Mouse (Mus musculus) small intestine, adult 2 months (tissue): ENCODE data around the gene Ddx51. TPM values are rescaled to one million over a fixed set of nuclear protein-coding genes. Genes with fewer than 3 reads are reported as not detected.

Experiments used
- H3K27ac ChIP-seq: fragments of 200-500 bp; 2 replicates; pipeline ENCODE4 v1.5.1; 2012; ENCODE audit warnings: low read depth, low read length, control low read depth, inconsistent platforms; ENCODE audit not compliant: insufficient read depth
- H3K27me3 ChIP-seq: fragments of 200-500 bp; 2 replicates; pipeline ENCODE4 v1.6.1; 2012; ENCODE audit warnings: mild to moderate bottlenecking, moderate library complexity, low read length, inconsistent platforms; ENCODE audit not compliant: control insufficient read depth, insufficient read depth
- H3K36me3 ChIP-seq: fragments of 200-500 bp; 2 replicates; pipeline ENCODE4 v1.6.1; 2012; ENCODE audit warnings: mild to moderate bottlenecking, low read length, control low read depth, inconsistent platforms; ENCODE audit not compliant: control insufficient read depth, insufficient read depth
- H3K4me1 ChIP-seq: fragments of 200-500 bp; 2 replicates; pipeline ENCODE4 v1.6.1; 2012; ENCODE audit warnings: low read length, inconsistent platforms, mixed read lengths; ENCODE audit not compliant: control insufficient read depth, insufficient read depth, insufficient read length
- H3K4me3 ChIP-seq: fragments of 200-500 bp; 2 replicates; pipeline ENCODE4 v1.5.1; 2012; ENCODE audit warnings: low read depth, mild to moderate bottlenecking, control low read depth, inconsistent platforms, low read length, moderate library complexity
- CTCF ChIP-seq: fragments of 200-500 bp; IDR thresholded peaks from 2 replicates; pipeline ENCODE4 v1.5.1; 2012; ENCODE audit warnings: low read depth, mild to moderate bottlenecking, control low read depth, inconsistent platforms, low read length, moderate library complexity, mixed read lengths; ENCODE audit not compliant: insufficient replicate concordance, insufficient read length; ENCODE audit errors: extremely low read depth
- POLR2A ChIP-seq: fragments of 200-500 bp; IDR thresholded peaks from 2 replicates; pipeline ENCODE4 v1.6.1; 2012; ENCODE audit warnings: low read depth, mild to moderate bottlenecking, control low read depth, inconsistent platforms, low read length, moderate library complexity
- WGBS: fragments of 180-500 bp; shearing (Covaris S2); methylation state at CpG from one replicate; pipeline ENCODE4 v1.1.7; 2018; 5-methylcytosine and 5-hydroxymethylcytosine counted together
- polyA plus RNA-seq: library from polyadenylated mRNA; depleted of rRNA; stranded (reverse); fragments of >200 nt; gene quantifications from 2 replicates; pipeline ENCODE4 v1.2.3, GENCODE M21; 2012

Ddx51 gene
- polyA plus RNA-seq, 1 experiment: 4.1 TPM

- peaks cover 5% of the 10 kb centered on the region; the same call in 1 of the 2 replicates for H3K27me3 ChIP-seq
- 61% methylated on average over 2 of the region's 2 CpGs for WGBS
- H3K36me3 ChIP-seq: no peaks in the 10 kb centered on the region
- no peaks in the 10 kb centered on the region for H3K4me1 ChIP-seq
- TF ChIP-seq CTCF (no peak), POLR2A (no peak)
- no peak overlapping the region for H3K4me3 ChIP-seq
- no peak overlapping the region for H3K27ac ChIP-seq
Observed at GRCm38 (mm10) chr5:110629525-110630120, 23.6 kb upstream of the Ddx51 start.

GRCm38 (mm10) chr5:110635951-110636707 is 17.1 kb upstream of the Ddx51 start:
- TF ChIP-seq POLR2A (no peak), CTCF (no peak)
- Histone ChIP-seq H3K4me3 (no peak overlapping the region), H3K4me1 (no peaks in the 10 kb centered on the region), H3K27ac (no peak overlapping the region), H3K27me3 (peaks cover 5% of the 10 kb centered on the region; the same call in 1 of the 2 replicates), H3K36me3 (no peaks in the 10 kb centered on the region)
- WGBS: 35% methylated on average over 6 of the region's 6 CpGs

DNA sequence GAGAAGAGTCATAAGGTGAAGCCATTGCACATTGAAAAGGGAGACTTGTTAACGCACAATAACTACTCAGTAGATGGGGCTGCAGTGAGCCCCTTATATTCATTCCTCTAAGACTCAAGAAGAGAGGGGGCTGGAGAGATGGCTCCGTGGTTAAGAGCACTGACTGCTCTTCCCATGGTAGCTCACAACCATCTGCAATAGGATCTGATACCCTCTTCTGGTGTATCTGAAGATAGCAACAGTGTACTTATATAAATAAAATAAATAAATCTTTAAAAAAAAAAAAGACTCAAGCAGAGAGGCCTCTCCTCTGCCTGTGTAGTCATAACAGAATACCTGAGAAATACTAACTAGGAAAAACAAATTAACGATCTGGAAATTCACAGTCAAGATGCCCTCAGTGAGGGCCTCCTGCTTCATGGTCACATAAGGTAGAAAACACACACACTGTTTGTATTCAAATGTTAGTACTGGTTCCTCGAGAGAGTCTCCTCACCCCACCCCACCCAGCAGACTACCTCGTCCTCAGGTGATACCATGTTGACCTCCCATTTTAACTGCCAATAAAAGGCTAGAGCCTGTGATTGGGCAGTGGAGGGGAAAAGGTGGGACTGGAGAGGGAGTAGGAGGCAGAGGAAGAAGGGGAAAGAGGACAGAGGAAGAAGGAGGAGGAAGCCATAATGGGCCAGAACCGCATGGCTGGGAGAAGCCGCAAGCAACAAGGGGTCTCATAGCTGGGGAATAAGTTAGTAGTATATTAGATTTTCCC is 14.8 kb upstream of the Ddx51 start:
- H3K27ac ChIP-seq: no peak overlapping the region
- peaks cover 5% of the 10 kb centered on the region; the same call in 1 of the 2 replicates for H3K27me3 ChIP-seq
- H3K4me1 ChIP-seq: no peaks in the 10 kb centered on the region
- WGBS: 71% methylated on average over 7 of the region's 7 CpGs
- no peaks in the 10 kb centered on the region for H3K36me3 ChIP-seq
- H3K4me3 ChIP-seq: no peak overlapping the region
- TF ChIP-seq POLR2A (no peak), CTCF (no peak)

GRCm38 (mm10) chr5:110639459-110639858 is 13.8 kb upstream of the Ddx51 start:
- no peaks in the 10 kb centered on the region for H3K4me1 ChIP-seq
- H3K4me3 ChIP-seq: 0 out of 2 replicates have a peak overlapping the region, but pooled peaks have one; percentile 5
- H3K36me3 ChIP-seq: no peaks in the 10 kb centered on the region
- no peaks in the 10 kb centered on the region for H3K27me3 ChIP-seq
- TF ChIP-seq POLR2A (no peak), CTCF (peak; percentile 52; the same call in 1 of the 2 replicates)
- WGBS: 25% methylated on average over 12 of the region's 12 CpGs
- no peak overlapping the region for H3K27ac ChIP-seq

GRCm38 (mm10) chr5:110646377-110646776 is 6.9 kb upstream of the Ddx51 start:
- no peaks in the 10 kb centered on the region for H3K4me1 ChIP-seq
- H3K4me3 ChIP-seq: no peak overlapping the region
- H3K27ac ChIP-seq: no peak overlapping the region
- no peaks in the 10 kb centered on the region for H3K27me3 ChIP-seq
- peaks cover 26% of the 10 kb centered on the region for H3K36me3 ChIP-seq
- TF ChIP-seq CTCF (no peak), POLR2A (no peak)

GRCm38 (mm10) chr5:110653686-110654085 is 435 bp downstream of the Ddx51 start:
- Histone ChIP-seq H3K36me3 (peaks cover 46% of the 10 kb centered on the region), H3K27ac (no peak overlapping the region), H3K27me3 (no peaks in the 10 kb centered on the region), H3K4me3 (peak overlapping the region; percentile 96), H3K4me1 (0 out of 2 replicates have a peak, but pooled peaks cover 3% of the 10 kb centered on the region)
- TF ChIP-seq POLR2A (no peak), CTCF (no peak)
- WGBS: under 1% methylated on average over 37 of the region's 37 CpGs

DNA sequence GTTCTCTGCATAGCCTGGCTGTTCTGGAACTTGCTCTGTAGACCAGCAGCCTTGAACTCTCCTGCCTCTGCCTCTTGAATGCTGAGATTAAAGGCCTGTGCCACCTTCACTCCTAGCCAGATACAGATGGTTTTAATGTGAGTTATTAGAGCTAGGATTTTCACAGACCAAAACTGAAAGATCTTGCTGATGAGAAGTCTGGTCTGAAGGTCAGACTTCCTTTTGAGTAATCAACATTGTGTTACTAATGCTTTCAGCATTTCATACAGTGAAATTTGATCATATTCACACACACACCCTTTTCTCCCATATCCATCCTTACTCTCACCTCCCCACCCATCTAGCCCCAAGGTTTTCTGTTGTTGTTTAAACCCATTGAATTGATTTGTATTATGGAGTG is 6.4 kb downstream of the Ddx51 start:
- TF ChIP-seq CTCF (no peak), POLR2A (no peak)
- H3K36me3 ChIP-seq: peaks cover 48% of the 10 kb centered on the region
- no peak overlapping the region for H3K27ac ChIP-seq
- no peaks in the 10 kb centered on the region for H3K27me3 ChIP-seq
- no peaks in the 10 kb centered on the region for H3K4me1 ChIP-seq
- H3K4me3 ChIP-seq: no peak overlapping the region
